Mouse (Mus musculus): ENCODE measurements around the gene Acox2. TPM values are rescaled to one million over a fixed set of nuclear protein-coding genes. Genes with fewer than 3 reads are reported as not detected.
A peak's percentile ranks its signal among the peaks of the same experiment; 100 is the strongest.

Gene Acox2
- polyA plus RNA-seq, 1 experiment from 2014 or later: not detected

DNA sequence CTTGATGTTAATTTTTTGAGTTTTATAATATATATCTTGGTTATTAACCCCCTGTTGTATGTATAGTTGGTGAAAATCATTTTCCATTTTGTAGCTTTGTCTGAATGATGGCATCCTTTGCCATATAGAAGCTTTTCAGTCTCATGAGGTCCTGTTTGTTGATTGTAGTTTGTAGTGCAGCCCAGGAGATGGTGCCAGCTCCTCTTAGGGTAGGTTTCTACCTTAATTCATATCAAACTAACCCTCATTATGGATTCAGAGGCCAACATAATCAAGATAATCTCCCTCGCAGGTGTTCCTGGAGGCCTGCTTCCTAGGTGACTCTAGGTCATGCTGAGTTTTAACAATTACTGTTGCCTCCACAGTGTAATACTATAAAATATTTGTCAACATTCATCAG is 3.1 kb upstream of the Acox2 start:
- ATAC-seq (ENCODE audit: low FRiP score, low read depth): no peak
- Histone ChIP-seq H3K9ac (no peak overlapping the region), H3K4me2 (replicated peaks) (no peak overlapping the region), H3K9me3 (no peaks in the 10 kb centered on the region), H3K27me3 (replicated peaks) (no peaks in the 10 kb centered on the region), H3K4me1 (0 out of 2 replicates have a peak, but pooled peaks cover 3% of the 10 kb centered on the region), H3K27ac (no peak overlapping the region), H3K4me3 (no peak overlapping the region), H3K36me3 (no peaks in the 10 kb centered on the region)
- 64% methylated on average over 1 of the region's 1 CpGs for WGBS

DNA sequence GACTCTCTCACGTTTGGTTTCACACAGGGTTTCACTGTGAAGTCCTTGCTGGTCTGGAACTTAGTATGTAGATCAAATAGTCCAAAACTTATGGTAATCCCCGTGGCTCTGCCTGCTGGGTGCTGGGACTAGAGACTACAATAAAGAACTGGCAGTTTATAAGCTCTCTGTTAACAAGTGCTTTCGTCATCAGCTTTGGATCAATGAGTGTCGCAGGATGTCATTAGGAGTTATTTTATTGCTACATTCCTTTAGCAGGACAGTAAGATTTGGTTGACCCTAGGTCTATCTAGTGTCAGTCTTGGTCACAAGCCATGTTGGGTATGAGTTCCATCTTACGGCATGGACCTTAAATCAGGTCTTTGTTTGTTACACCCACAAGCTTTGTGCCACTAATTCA is 1.1 kb upstream of the Acox2 start:
- Histone ChIP-seq H3K9ac (no peak overlapping the region), H3K4me1 (0 out of 2 replicates have a peak, but pooled peaks cover 3% of the 10 kb centered on the region), H3K27ac (no peak overlapping the region), H3K4me3 (no peak overlapping the region), H3K36me3 (no peaks in the 10 kb centered on the region), H3K4me2 (replicated peaks) (no peak overlapping the region), H3K27me3 (replicated peaks) (no peaks in the 10 kb centered on the region), H3K9me3 (no peaks in the 10 kb centered on the region)
- 73% methylated on average over 5 of the region's 5 CpGs for WGBS
- ATAC-seq (ENCODE audit: low FRiP score, low read depth): no peak

DNA sequence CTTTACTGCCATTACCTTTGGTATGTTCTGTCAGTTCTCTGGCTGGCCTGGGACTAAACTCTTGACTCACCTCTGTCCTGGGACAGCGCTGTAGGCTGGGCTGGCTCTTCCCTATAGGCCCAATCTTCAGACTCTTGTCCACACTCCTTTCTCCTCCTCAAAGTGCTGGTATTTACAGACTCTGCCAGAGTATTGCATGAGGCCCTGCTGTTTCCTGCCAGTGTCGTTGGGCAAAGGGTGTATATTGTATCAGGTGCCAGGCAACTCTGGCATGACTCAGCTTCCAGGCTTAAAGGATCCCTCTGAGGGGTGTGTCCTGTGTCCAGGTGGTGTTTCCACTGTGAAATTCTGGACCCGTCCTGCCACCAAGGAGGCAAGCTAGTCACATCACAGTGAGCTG is 401 bp downstream of the Acox2 start:
- no peaks in the 10 kb centered on the region for H3K36me3 ChIP-seq
- no peaks in the 10 kb centered on the region for H3K9me3 ChIP-seq
- H3K27me3 ChIP-seq (replicated peaks): no peaks in the 10 kb centered on the region

DNA sequence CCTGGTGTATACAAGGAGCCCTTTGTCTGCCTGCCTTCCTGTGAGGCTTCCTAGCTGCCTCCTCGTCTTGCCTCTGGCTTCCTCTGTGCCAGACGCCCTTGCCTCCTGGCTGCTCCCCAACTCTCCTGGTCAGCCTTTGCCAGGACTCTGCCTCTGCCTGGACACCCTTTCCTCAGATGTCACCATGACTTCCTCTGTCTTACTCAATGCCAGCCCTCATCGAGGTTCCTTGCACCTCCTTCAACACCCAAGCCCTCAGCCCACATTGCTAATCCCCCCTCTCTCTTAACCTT is 872 bp downstream of the Acox2 start:
- H3K4me2 ChIP-seq (replicated peaks): no peak overlapping the region
- 0 out of 2 replicates have a peak, but pooled peaks cover 3% of the 10 kb centered on the region for H3K4me1 ChIP-seq
- H3K27ac ChIP-seq: no peak overlapping the region
- no peaks in the 10 kb centered on the region for H3K9me3 ChIP-seq
- H3K27me3 ChIP-seq (replicated peaks): no peaks in the 10 kb centered on the region
- H3K4me3 ChIP-seq: no peak overlapping the region
- H3K9ac ChIP-seq: no peak overlapping the region
- WGBS: 52% methylated on average over 3 of the region's 3 CpGs
- no peaks in the 10 kb centered on the region for H3K36me3 ChIP-seq
- no peak for ATAC-seq (ENCODE audit: low FRiP score, low read depth)

More for the DNA sequence above, 401 bp downstream of the Acox2 start:
- Histone ChIP-seq H3K27ac (no peak overlapping the region), H3K4me2 (replicated peaks) (no peak overlapping the region), H3K9ac (no peak overlapping the region), H3K4me1 (0 out of 2 replicates have a peak, but pooled peaks cover 3% of the 10 kb centered on the region), H3K4me3 (no peak overlapping the region)
- ATAC-seq (ENCODE audit: low FRiP score, low read depth): no peak
- 79% methylated on average over 3 of the region's 3 CpGs for WGBS

GRCm38 (mm10) chr14:8257521-8258334 is 1.4 kb downstream of the Acox2 start:
- Histone ChIP-seq H3K4me1 (0 out of 2 replicates have a peak, but pooled peaks cover 3% of the 10 kb centered on the region), H3K9me3 (no peaks in the 10 kb centered on the region)

DNA sequence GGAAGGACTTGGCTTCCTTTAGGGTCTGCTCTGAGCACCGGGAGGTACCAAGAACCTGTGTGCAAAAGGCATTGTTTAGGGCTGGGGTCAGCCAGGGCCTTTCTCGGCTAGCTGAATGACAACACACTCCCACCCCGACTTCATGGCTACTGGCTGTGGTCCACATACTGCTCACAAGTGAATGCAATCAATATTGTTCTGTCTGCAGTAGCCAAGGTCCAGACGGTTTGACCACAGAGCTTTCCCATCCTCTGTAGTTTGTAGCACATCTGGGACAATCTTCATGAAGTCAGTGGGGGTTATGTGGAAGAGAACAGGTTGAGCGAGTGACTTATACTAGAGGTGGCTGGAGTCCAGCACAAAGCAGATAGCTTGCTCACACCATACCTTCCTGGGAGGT is 2.3 kb downstream of the Acox2 start:
- no peak for ATAC-seq (ENCODE audit: low FRiP score, low read depth)
- no peaks in the 10 kb centered on the region for H3K9me3 ChIP-seq
- no peaks in the 10 kb centered on the region for H3K36me3 ChIP-seq
- no peak overlapping the region for H3K27ac ChIP-seq
- H3K4me1 ChIP-seq: 0 out of 2 replicates have a peak, but pooled peaks cover 3% of the 10 kb centered on the region
- no peaks in the 10 kb centered on the region for H3K27me3 ChIP-seq (replicated peaks)
- H3K4me2 ChIP-seq (replicated peaks): no peak overlapping the region
- H3K9ac ChIP-seq: no peak overlapping the region
- WGBS: 78% methylated on average over 5 of the region's 5 CpGs
- H3K4me3 ChIP-seq: no peak overlapping the region

More at GRCm38 (mm10) chr14:8257521-8258334, 1.4 kb downstream of the Acox2 start:
- Histone ChIP-seq H3K9ac (no peak overlapping the region), H3K27me3 (replicated peaks) (no peaks in the 10 kb centered on the region), H3K27ac (no peak overlapping the region), H3K4me2 (replicated peaks) (no peak overlapping the region), H3K36me3 (no peaks in the 10 kb centered on the region), H3K4me3 (no peak overlapping the region)
- 51% methylated on average over 7 of the region's 7 CpGs for WGBS
- ATAC-seq (ENCODE audit: low FRiP score, low read depth): no peak

DNA sequence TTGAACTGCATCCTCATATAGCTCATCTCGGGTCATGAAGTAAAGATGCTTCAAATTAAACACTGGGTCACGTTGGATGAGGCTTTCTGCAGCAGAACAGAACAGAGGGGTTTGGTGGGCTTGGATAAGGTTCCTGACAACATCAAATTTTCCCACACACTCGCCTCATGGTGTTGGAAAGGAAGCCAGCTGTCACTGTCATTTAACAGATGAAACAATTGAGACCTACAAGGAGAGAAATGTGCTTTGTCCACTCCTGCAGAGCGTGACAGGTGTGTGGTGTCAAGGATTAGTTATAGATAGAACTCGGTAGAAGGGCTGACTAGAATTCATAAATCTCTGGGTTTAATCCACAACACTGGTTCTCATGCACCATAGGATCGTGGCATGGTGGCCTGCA is 3.1 kb downstream of the Acox2 start:
- H3K36me3 ChIP-seq: no peaks in the 10 kb centered on the region
- no peak overlapping the region for H3K4me3 ChIP-seq
- no peak overlapping the region for H3K9ac ChIP-seq
- 0 out of 2 replicates have a peak, but pooled peaks cover 3% of the 10 kb centered on the region for H3K4me1 ChIP-seq
- WGBS: 74% methylated on average over 6 of the region's 6 CpGs
- H3K27me3 ChIP-seq (replicated peaks): no peaks in the 10 kb centered on the region
- no peak overlapping the region for H3K27ac ChIP-seq
- no peaks in the 10 kb centered on the region for H3K9me3 ChIP-seq
- H3K4me2 ChIP-seq (replicated peaks): no peak overlapping the region
- no peak for ATAC-seq (ENCODE audit: low FRiP score, low read depth)

DNA sequence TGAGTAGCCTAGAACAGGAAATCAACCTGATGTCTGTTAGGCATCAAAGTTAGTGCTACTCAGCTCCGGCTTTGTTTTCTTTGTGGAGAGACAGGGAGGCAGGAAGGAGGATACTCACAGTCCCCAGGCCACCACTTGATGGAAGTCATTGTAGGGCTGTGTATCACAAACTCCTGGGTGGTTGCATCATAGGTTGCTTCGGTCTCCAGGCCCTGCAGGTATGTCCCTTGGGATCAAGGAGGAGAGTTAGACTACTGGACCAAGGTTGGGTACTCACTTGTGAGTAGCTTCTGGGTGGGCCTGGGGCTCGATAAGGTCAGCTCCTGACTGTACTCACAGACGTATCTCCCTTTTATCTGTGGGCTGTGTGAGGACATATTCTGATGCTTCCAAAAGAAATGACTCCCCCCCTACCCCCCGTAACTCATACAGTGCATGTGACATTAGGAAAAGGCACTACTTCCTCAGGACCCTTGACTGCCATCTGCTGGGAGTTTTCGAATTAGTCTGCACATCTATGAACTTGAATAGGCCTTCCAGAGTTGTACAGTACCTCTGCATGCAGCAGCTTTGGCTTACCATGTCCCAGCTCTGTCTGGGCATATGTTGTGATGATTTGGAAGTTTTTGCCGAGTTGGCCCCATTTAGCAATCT is 4.0 kb downstream of the Acox2 start:
- no peaks in the 10 kb centered on the region for H3K36me3 ChIP-seq
- H3K4me1 ChIP-seq: 0 out of 2 replicates have a peak, but pooled peaks cover 3% of the 10 kb centered on the region
- no peaks in the 10 kb centered on the region for H3K9me3 ChIP-seq
- H3K4me3 ChIP-seq: no peak overlapping the region
- no peak overlapping the region for H3K4me2 ChIP-seq (replicated peaks)
- ATAC-seq (ENCODE audit: low FRiP score, low read depth): no peak
- WGBS: 80% methylated on average over 7 of the region's 7 CpGs
- no peak overlapping the region for H3K27ac ChIP-seq
- no peaks in the 10 kb centered on the region for H3K27me3 ChIP-seq (replicated peaks)
- no peak overlapping the region for H3K9ac ChIP-seq

DNA sequence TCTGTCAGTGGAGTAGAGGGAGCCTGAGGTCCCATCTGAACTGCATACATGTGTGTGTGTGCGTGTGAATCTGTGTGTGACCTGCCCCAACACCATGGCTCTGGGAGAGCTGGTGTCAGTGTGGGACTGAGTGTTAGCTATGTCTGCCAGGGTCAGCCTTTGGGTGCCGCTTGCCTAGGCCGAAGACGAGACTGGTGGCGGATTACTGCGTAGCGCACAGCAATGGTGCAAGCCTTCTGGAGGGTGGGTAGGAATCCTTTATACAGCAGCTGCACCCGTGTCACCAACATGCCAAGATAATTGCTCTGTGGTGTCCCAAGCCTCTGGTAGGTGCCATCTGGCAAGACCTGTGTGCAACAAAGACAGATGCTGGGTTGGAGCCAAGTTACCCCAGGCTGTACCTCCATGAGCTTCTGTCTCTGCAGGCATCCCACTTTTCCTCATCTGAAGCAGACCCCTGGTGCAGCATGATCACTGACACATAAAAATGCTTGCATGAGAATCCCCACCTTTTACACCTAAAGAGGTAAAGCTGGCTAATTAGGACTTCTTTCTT is 7.7 kb downstream of the Acox2 start:
- Histone ChIP-seq H3K36me3 (no peaks in the 10 kb centered on the region), H3K4me2 (replicated peaks) (no peak overlapping the region), H3K9me3 (no peaks in the 10 kb centered on the region), H3K9ac (no peak overlapping the region), H3K27me3 (replicated peaks) (no peaks in the 10 kb centered on the region), H3K27ac (no peak overlapping the region), H3K4me1 (no peaks in the 10 kb centered on the region), H3K4me3 (no peak overlapping the region)
- WGBS: 94% methylated on average over 8 of the region's 8 CpGs
- peak; percentile 46; the same call in 1 of the 2 replicates for ATAC-seq (ENCODE audit: low FRiP score, low read depth)

GRCm38 (mm10) chr14:8250141-8250871 is 8.8 kb downstream of the Acox2 start:
- no peak overlapping the region for H3K9ac ChIP-seq
- no peak for ATAC-seq (ENCODE audit: low FRiP score, low read depth)
- 85% methylated on average over 9 of the region's 9 CpGs for WGBS

DNA sequence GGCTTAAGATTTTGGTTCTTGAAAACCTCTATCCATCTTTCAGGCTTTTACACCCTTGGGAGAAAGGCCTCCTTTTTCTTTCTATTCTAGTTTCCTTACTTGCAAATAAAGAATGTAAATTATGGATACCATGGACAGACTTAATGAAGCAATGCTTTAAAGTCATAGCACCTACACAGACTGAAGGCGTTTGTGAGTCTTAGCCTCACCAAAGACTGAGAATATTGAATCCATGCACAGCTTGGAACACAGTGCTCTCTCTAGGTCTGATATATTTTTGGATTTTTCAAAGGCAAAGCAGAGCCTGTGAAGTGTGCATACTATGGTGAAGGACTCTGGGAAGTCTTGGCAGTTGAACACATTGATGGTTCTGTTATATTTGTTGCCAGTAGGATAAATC is 9.9 kb downstream of the Acox2 start:
- H3K4me1 ChIP-seq: no peaks in the 10 kb centered on the region
- WGBS: 94% methylated on average over 1 of the region's 1 CpGs
- ATAC-seq (ENCODE audit: low FRiP score, low read depth): no peak

More at GRCm38 (mm10) chr14:8250141-8250871, 8.8 kb downstream of the Acox2 start:
- H3K9me3 ChIP-seq: no peaks in the 10 kb centered on the region
- H3K4me3 ChIP-seq: no peak overlapping the region
- H3K4me1 ChIP-seq: no peaks in the 10 kb centered on the region
- H3K27me3 ChIP-seq (replicated peaks): no peaks in the 10 kb centered on the region
- H3K27ac ChIP-seq: no peak overlapping the region
- H3K36me3 ChIP-seq: no peaks in the 10 kb centered on the region
- H3K4me2 ChIP-seq (replicated peaks): no peak overlapping the region

DNA sequence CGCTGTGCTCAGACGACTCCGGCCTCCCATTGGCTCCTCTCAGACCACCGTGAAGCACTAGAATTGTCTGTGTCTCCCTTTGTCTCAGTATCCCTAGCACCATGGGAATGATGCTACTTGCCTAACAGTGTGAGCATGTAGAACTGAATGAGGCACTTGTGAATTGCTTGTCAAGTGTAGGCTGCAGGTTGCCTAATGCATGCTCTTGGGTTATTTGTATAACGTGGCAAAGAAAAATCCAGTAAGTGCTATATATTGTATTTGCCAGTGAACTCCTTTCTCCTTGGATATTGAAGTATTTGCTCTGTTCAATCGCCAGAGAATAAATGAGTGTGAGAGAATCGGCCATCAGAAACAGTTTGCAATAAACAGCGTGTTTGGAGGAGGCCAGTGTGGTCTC is 12.3 kb downstream of the Acox2 start:
- WGBS: 84% methylated on average over 8 of the region's 8 CpGs
- Histone ChIP-seq H3K4me3 (no peak overlapping the region), H3K9ac (no peak overlapping the region), H3K4me2 (replicated peaks) (no peak overlapping the region), H3K27me3 (replicated peaks) (no peaks in the 10 kb centered on the region), H3K36me3 (no peaks in the 10 kb centered on the region), H3K4me1 (no peaks in the 10 kb centered on the region), H3K27ac (no peak overlapping the region), H3K9me3 (no peaks in the 10 kb centered on the region)
- ATAC-seq (ENCODE audit: low FRiP score, low read depth): no peak

More for the DNA sequence above, 9.9 kb downstream of the Acox2 start:
- Histone ChIP-seq H3K9me3 (no peaks in the 10 kb centered on the region), H3K9ac (no peak overlapping the region), H3K27me3 (replicated peaks) (no peaks in the 10 kb centered on the region), H3K4me3 (no peak overlapping the region), H3K36me3 (no peaks in the 10 kb centered on the region), H3K27ac (no peak overlapping the region), H3K4me2 (replicated peaks) (no peak overlapping the region)

All from neural tube, embryonic 12.5 days (tissue).